Mouse (Mus musculus) heart, postnatal 10 days (tissue): ENCODE data around the gene Laptm4a. TPM values are rescaled to one million over a fixed set of nuclear protein-coding genes. Genes with fewer than 3 reads are reported as not detected.
"Not testable (repeated sequence)": the region's sequence is repeated elsewhere in the genome, so short reads cannot be mapped to it uniquely, and the experiment has no call there.

Source experiments
- DNase-seq, 2 experiments: peaks; one replicate each; pipeline ENCODE4 v3.0.0; 2021
- intact Hi-C: fragments of 180-260 bp; cut with DNase I; formaldehyde crosslinking; loops from one replicate; pipeline ENCODE4 v1.15.1; 2025
- total RNA-seq, 2 experiments: library from RNA; stranded (reverse); gene quantifications; 2 replicates each; pipeline ENCODE4 v1.2.3; 2021

Gene Laptm4a
- total RNA-seq, 2 experiments from 2014 or later, result 387 to 411 TPM

GRCm38 (mm10) chr12:8901934-8902333 is 19.5 kb upstream of the Laptm4a start:
- intact Hi-C loops, result no loop called here
- DNase-seq, result no peak

GRCm38 (mm10) chr12:8902479-8902878 is 19.0 kb upstream of the Laptm4a start:
- DNase-seq, result no peak
- intact Hi-C loops, result no loop called here

DNA sequence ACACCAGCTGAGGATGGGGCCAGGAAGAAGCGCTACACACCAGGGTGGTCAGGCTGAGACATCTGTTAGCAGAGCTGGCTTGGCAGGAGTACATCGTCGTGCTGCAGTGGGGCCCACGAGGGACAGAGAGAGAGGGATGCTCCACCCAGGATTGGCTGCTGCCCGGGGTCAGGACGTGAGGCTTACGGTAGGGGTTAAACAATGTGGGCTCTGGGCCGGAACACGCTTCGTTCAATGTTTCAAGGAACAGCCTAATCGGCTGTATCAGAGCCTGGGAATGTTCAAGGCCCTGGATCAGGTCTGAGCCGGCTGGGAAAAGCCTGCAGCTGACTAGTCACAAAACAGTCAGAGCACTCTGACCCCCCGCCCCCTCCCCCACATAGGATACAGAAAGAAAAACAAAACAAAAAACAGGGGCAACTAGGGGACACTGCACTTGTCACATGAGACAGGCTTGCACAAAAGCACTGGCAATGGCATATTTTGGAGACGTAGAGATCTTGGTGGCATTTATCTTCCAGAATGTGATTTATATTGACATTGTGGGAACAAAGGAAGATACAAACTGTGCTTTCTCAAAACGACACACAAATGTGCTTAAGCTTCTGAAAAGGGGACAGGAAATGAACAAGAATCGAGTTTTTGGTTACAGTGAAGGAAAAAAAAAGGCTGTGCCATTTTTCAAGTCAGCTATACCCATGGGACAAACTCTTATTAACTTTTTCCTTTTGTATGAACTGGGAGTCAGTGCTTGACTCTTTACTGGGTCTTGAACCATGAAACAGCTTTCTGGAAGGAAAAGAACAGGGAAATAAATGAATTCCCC is 8.4 kb upstream of the Laptm4a start:
- intact Hi-C loops, result loop anchor here (1.0 kb wide), 1 partner anchor 22 kb away; no protein-coding TSS in a partner anchor
- peak; percentile 68 to 74 for DNase-seq

DNA sequence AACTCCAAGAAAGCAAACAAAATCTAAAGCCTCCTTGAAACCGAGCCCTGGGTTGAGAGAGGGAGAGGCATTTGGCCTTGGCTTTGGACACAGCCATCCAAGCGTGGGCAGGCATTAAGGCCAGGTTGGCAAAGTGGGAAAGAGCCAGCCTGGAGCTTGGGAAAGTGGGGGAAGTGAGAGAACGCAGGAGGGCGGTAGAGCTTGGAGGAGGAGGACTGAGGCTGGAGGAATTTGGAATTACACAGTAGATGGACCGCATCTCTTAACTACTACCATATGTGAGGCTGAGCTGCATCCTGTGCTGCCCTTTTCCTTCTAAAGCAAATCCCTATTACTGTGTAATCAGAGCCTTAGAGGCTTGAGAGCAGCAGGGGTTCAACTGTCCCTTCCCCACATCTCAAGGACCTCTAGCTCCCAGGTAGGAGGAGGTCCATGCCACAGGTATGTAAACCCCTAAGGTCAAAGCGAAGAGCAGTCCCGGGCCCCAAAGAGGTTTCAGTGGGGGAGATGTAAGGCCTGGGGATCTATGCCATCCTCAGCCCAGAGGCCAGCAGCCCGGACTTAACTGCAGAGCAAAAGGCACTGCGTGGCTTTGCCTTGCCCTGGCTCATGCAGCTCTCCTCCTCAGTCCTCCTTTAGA is 7.6 kb upstream of the Laptm4a start:
- intact Hi-C loops, result loop anchor here (1.0 kb wide), 1 partner anchor 23 kb away; no protein-coding TSS in a partner anchor
- peak in 1 of 2 experiments; percentile 44 for DNase-seq

DNA sequence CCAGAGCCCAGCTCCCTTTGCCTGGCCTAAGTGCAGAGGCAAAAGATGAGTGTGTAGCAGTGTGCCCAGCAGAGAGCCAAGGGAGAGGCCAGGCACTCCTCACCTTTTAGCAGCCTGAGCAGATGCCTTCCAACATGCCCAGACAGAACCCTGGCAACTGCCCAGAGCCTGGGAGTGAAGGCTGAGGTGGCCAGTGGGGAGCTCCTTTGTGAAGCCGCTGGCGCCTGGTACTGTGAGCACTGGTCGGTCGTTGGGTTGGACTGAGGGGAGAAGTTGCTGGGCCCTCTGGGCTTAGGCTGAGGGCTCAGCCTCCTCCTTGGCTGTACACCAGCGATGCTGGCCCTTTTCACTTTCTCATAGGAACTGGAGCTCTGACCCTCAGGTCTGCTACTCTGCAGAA is 5.1 kb upstream of the Laptm4a start:
- intact Hi-C loops, result no loop called here
- DNase-seq, result peak; percentile 73 to 75

- intact Hi-C loops, result no loop called here
- DNase-seq, result no peak
These were observed 2.2 kb upstream of the Laptm4a start for GRCm38 (mm10) chr12:8919231-8919630.

DNA sequence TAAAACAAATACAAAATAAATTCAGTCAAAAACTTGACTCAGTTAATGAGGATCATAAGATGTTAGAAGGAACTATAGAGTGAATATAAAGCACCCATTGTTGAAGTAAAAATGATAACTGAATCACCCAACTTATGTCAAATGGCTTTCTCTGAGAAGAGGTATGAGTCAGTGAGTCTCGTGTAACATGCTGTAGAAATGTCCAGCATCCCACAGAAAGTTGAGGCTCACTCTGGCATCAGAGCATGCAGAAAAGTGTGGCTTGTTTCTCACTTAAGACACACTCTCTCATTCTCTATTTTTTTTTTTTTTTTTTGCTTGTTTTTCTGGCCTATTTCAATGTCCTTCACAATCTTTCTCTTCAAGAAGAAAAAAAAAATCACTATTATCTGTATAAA is 469 bp upstream of the Laptm4a start:
- no peak for DNase-seq
- intact Hi-C loops, result loop anchor here (5.0 kb wide), 1 partner anchor 51 kb away; the partner anchor contains the start of gene Wdr35

DNA sequence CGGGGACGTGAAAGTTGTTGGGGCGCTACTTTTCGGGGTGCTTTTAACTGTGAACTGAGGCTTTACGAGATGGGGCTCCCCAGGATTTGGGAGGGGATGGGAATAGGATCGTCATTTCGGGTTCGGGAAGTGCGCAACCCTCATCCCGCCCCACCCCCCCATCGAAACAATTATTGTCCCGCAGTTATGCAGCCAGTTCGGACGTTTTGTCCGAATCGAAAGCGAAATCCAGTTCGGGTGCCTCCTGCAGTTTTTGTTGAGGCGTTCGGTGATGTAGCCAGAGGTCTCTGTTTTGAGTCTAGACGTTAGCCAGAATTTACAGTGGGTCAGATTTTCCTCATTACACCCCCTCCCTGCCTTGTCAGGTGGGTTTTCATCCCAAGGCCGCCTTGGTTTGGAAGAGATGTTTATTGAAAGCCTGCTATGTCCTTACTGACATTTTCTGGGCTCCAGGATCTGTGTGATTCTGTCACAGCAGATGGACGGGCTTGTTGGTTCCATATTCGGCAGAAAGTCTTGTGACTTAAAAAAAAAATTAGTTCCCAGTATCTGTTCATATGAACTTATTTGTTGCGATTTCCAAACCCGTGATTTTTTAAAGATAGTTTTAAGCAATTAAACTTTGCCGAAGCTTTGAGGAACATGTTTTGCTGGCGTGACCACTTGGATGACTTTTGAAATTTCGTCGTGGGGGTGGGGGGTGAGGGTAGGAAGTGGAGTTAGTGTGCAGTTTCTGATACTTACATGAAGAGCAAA is 1.1 kb downstream of the Laptm4a start:
- no peak for DNase-seq
- intact Hi-C loops, result loop anchor here (5.0 kb wide), 1 partner anchor 50 kb away; the partner anchor contains the start of gene Wdr35

DNA sequence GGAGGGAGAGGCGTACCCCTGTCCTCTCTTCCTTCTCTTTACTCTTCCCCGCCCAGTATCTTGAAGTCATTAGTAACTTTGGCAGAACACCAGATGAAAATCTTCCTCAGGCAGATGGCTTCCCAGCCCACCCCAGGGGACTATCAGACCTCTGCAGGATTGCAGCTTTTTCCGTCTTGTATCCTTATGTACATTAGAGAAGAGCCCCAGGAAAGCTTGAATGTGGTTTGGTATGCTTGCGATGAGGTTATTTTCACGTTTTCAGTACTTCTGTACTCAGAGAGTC is 1.6 kb downstream of the Laptm4a start:
- intact Hi-C loops, result loop anchor here (5.0 kb wide), 1 partner anchor 49 kb away; the partner anchor contains the start of gene Wdr35
- peak; percentile 47 to 49 for DNase-seq

DNA sequence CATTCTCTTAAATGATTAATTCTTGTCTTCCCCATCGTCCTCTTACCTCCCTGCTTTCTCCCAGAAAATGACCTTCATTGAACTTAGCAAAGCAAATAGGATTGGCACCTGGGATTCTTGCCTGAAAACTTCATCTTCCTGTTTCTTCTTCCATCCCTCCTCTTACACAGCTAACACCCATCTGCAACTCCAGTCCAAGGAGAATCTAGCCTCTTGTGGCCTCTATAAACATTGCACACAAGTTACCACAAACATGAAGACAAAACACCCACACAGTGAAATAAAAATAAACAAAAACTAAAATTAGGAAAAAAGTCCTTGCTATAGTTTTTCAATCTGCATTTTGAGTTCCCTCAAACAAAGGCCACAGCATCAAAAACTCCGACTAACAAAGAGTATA is 2.1 kb downstream of the Laptm4a start:
- intact Hi-C loops, result loop anchor here (5.0 kb wide), 1 partner anchor 49 kb away; the partner anchor contains the start of gene Wdr35
- no peak for DNase-seq

GRCm38 (mm10) chr12:8927652-8928051 is 6.2 kb downstream of the Laptm4a start:
- DNase-seq, result no peak
- intact Hi-C loops, result no loop called here

GRCm38 (mm10) chr12:8928766-8929165 is 7.3 kb downstream of the Laptm4a start:
- intact Hi-C loops, result no loop called here
- no peak for DNase-seq

- intact Hi-C loops, result no loop called here
- DNase-seq, result no peak
These were observed 9.6 kb downstream of the Laptm4a start for GRCm38 (mm10) chr12:8931083-8931482.

GRCm38 (mm10) chr12:8935349-8935748 is 13.9 kb downstream of the Laptm4a start:
- DNase-seq, result peak in 1 of 2 experiments; percentile 49
- intact Hi-C loops, result no loop called here

- intact Hi-C loops, result loop anchor here (2.0 kb wide), 1 partner anchor 47 kb away; no protein-coding TSS in a partner anchor
- not testable (repeated sequence) for DNase-seq
These were observed 14.7 kb downstream of the Laptm4a start for GRCm38 (mm10) chr12:8936210-8936609.

DNA sequence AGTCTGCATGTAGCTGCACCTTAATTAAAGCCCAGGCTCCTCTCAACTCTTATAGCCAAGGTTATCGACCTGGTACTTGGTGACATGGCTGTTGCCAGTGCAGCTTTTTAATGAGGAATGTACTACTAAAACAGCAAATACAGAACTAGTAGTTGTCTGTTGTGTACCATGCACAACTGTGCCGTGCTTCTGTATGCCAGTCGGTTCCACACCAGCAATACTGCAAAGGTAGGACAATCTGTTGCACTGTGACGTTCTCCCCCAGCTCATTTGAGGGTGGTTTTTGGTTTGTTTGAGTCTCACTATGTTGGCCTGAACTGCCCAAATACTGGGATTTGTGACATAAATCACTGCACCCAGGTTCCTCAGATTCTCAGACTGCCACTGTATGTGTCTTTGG is 18.0 kb downstream of the Laptm4a start:
- intact Hi-C loops, result no loop called here
- no peak for DNase-seq

DNA sequence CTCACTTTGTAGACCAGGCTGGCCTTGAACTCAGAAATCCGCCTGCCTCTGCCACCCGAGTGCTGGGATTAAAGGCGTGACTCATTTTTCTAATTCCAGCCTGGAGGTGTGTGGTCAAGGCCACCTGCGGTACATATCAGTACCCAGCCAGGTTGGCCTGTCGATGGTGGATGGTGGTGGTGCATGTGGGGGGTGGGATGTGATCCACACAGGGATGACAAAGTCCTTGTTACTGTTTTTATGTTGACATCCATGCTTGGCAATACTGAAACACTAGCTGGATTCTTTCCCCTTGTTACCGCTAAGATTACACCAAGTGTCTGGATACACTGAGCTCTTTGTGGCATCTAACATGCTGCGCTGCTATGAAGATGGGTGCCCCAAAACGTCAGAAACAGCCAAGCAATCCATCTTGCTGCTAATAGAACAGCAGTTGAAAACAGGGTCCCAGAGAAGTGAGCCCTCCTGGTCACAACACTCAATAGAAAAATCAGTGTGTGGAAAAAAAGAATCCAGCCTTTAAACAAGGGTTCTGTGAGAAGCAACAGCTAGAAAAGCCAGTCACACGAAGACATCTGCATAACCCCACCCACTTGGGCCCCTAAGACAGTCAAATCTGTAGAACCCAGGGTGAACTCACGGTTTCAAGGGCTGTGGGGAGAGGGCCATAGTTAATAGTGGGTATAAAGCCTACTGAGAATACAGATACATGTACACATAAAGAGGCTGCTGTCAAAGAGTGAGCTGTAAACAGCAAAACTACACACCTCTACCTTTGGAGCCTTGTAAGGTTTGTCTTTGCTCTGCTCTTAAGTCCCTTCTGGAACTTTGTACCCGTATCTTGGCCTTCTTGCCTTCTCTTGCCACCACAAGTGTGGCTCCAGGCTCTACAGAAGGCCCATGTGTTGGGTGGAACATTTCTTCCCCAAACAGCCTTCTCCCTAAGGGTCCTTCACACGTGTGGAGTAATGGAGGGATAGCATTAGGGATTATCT is 18.8 kb downstream of the Laptm4a start:
- intact Hi-C loops, result no loop called here
- DNase-seq, result no peak

DNA sequence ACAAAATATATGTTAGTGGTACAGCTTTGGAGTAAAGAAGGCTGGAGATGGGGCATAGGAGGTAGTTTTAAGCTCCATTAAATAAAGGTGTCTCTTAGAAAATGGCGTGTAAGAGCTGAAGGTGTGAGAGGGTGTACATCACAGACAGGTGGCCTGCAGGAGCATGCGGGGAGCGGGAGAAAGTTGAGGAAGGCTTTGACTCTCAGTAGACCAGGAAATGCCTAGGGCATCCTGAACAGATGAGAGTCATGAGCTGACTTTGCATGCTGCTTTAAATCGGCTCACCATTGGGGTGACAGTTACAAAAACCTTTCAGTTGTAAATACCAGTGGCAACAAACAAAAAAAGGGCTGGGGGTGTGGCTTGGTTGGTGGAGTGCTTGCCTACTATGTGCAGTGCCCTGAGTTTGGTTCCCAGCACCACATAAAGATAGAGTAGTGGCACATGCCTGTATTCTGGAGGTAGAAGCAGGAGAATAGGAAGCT is 19.7 kb downstream of the Laptm4a start:
- intact Hi-C loops, result no loop called here

GRCm38 (mm10) chr12:8941699-8942392 is 20.4 kb downstream of the Laptm4a start:
- DNase-seq, result no peak
- intact Hi-C loops, result no loop called here

More for the DNA sequence above, 19.7 kb downstream of the Laptm4a start:
- DNase-seq, result no peak
